Mouse (Mus musculus) lung, adult 2 months (tissue): ENCODE results near the gene Gm37240.

ENCODE experiments used
- CTCF ChIP-seq: fragments of 200-500 bp; IDR thresholded peaks from 2 replicates; pipeline ENCODE4 v1.5.1; 2011; ENCODE audit warnings: mild to moderate bottlenecking, low read length, control low read depth; ENCODE audit not compliant: insufficient read depth
- POLR2A ChIP-seq: fragments of 200-500 bp; IDR thresholded peaks from 2 replicates; pipeline ENCODE4 v1.6.1; 2011; ENCODE audit warnings: low read depth, mild to moderate bottlenecking, control low read depth, low read length, borderline replicate concordance; ENCODE audit errors: extremely low read depth

DNA sequence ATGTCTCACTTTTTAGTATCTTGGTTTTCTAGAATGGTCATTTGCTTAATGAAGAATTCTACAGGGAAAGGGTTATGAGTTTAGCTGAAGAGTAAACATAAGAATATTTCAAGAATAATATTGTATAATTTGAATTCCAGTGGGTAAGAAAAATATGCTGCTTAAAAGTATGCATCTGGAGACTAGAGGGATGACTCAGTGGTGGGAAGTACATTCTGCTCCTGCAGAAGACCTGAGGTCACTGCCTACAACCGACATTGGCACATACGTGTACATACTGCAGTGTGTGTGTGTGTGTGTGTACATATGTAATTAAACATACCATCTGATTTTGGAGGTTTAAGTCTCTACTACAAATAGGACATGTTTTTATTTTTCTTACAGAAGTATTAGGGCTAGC, 251.7 kb downstream of the Gm37240 start:
- TF ChIP-seq CTCF (no peak), POLR2A (no peak)
